Mouse (Mus musculus): ENCODE measurements around the gene Nemp1. TPM values are rescaled to one million over a fixed set of nuclear protein-coding genes. Genes with fewer than 3 reads are reported as not detected.

The Nemp1 gene
- 12.6 and 13.2 TPM in 2 replicates for polyA plus RNA-seq (2015; fragmentation: Nextera tagmentation; extraction: Ambion mirVana)

- Histone ChIP-seq H3K27ac (ENCODE audit: low read length) (peak within 1 kb of the TSS; percentile 100), H3K4me1 (replicated peaks; ENCODE audit: control insufficient read depth, insufficient read depth, low read length) (peaks cover 49% of the 10 kb centered on the region), H3K4me3 (ENCODE audit: low read length) (peak within 1 kb of the TSS; percentile 92), H3K27me3 (ENCODE audit: control insufficient read depth, insufficient read depth, low read depth, low read length) (no peaks in the 10 kb centered on the region), H3K9me3 (ENCODE audit: control insufficient read depth, low read length) (no peaks in the 10 kb centered on the region), H3K9ac (ENCODE audit: low read length) (peak within 1 kb of the TSS; percentile 97), H3K4me2 (ENCODE audit: low read depth, low read length) (peak within 1 kb of the TSS; percentile 80), H3K36me3 (ENCODE audit: control insufficient read depth, insufficient read depth, low read length) (peaks cover 6% of the 10 kb centered on the region)
- peak; percentile 71 for ATAC-seq (ENCODE audit: low read depth)
- WGBS, result under 1% methylated on average over 66 of the region's 73 CpGs
Observed at GRCm38 (mm10) chr10:127666501-127667268, at the start of gene Nemp1. Gene Nemp1, plus strand, starts transcription at chr10:127666901.

GRCm38 (mm10) chr10:127617294-127617693, 49.4 kb upstream of the Nemp1 start:
- Histone ChIP-seq H3K4me1 (replicated peaks; ENCODE audit: control insufficient read depth, insufficient read depth, low read length) (peaks cover 55% of the 10 kb centered on the region), H3K9ac (ENCODE audit: low read length) (peak overlapping the region; percentile 40), H3K27ac (ENCODE audit: low read length) (no peak overlapping the region; the same call in 1 of the 2 replicates), H3K27me3 (ENCODE audit: control insufficient read depth, insufficient read depth, low read depth, low read length) (no peaks in the 10 kb centered on the region), H3K36me3 (ENCODE audit: control insufficient read depth, insufficient read depth, low read length) (peaks cover 1% of the 10 kb centered on the region; the same call in 1 of the 2 replicates), H3K4me3 (ENCODE audit: low read length) (no peak overlapping the region), H3K9me3 (ENCODE audit: control insufficient read depth, low read length) (no peaks in the 10 kb centered on the region), H3K4me2 (ENCODE audit: low read depth, low read length) (peak overlapping the region; percentile 7; the same call in 1 of the 2 replicates)
- WGBS, result 29% methylated on average over 4 of the region's 4 CpGs
- no peak for ATAC-seq (ENCODE audit: low read depth)

- ATAC-seq (ENCODE audit: low read depth), result no peak
- 14% methylated on average over 6 of the region's 6 CpGs for WGBS
- peak overlapping the region; percentile 68; the same call in 1 of the 2 replicates for H3K4me3 ChIP-seq (ENCODE audit: low read length)
- peaks cover 55% of the 10 kb centered on the region for H3K4me1 ChIP-seq (replicated peaks; ENCODE audit: control insufficient read depth, insufficient read depth, low read length)
- peak overlapping the region; percentile 88 for H3K27ac ChIP-seq (ENCODE audit: low read length)
- H3K9ac ChIP-seq (ENCODE audit: low read length), result no peak overlapping the region; the same call in 1 of the 2 replicates
- H3K27me3 ChIP-seq (ENCODE audit: control insufficient read depth, insufficient read depth, low read depth, low read length), result no peaks in the 10 kb centered on the region
- peak overlapping the region; percentile 88 for H3K4me2 ChIP-seq (ENCODE audit: low read depth, low read length)
- H3K36me3 ChIP-seq (ENCODE audit: control insufficient read depth, insufficient read depth, low read length), result no peaks in the 10 kb centered on the region; the same call in 1 of the 2 replicates
- no peaks in the 10 kb centered on the region for H3K9me3 ChIP-seq (ENCODE audit: control insufficient read depth, low read length)
Observed at GRCm38 (mm10) chr10:127618173-127618572, 48.5 kb upstream of the Nemp1 start.

GRCm38 (mm10) chr10:127619119-127619721, 47.5 kb upstream of the Nemp1 start:
- Histone ChIP-seq H3K4me3 (ENCODE audit: low read length) (peak overlapping the region; percentile 68), H3K27ac (ENCODE audit: low read length) (peak overlapping the region; percentile 88), H3K9ac (ENCODE audit: low read length) (peak overlapping the region; percentile 78), H3K4me1 (replicated peaks; ENCODE audit: control insufficient read depth, insufficient read depth, low read length) (peaks cover 50% of the 10 kb centered on the region), H3K4me2 (ENCODE audit: low read depth, low read length) (peak overlapping the region; percentile 88), H3K36me3 (ENCODE audit: control insufficient read depth, insufficient read depth, low read length) (no peaks in the 10 kb centered on the region), H3K27me3 (ENCODE audit: control insufficient read depth, insufficient read depth, low read depth, low read length) (no peaks in the 10 kb centered on the region), H3K9me3 (ENCODE audit: control insufficient read depth, low read length) (no peaks in the 10 kb centered on the region)
- no peak for ATAC-seq (ENCODE audit: low read depth)
- 24% methylated on average over 8 of the region's 8 CpGs for WGBS

- Histone ChIP-seq H3K9me3 (ENCODE audit: control insufficient read depth, low read length) (no peaks in the 10 kb centered on the region), H3K4me1 (replicated peaks; ENCODE audit: control insufficient read depth, insufficient read depth, low read length) (peaks cover 43% of the 10 kb centered on the region), H3K9ac (ENCODE audit: low read length) (peak overlapping the region; percentile 78), H3K27ac (ENCODE audit: low read length) (peak overlapping the region; percentile 88), H3K4me3 (ENCODE audit: low read length) (peak overlapping the region; percentile 68), H3K36me3 (ENCODE audit: control insufficient read depth, insufficient read depth, low read length) (no peaks in the 10 kb centered on the region), H3K4me2 (ENCODE audit: low read depth, low read length) (peak overlapping the region; percentile 88), H3K27me3 (ENCODE audit: control insufficient read depth, insufficient read depth, low read depth, low read length) (no peaks in the 10 kb centered on the region)
- 8% methylated on average over 12 of the region's 12 CpGs for WGBS
- ATAC-seq (ENCODE audit: low read depth), result no peak
Observed at GRCm38 (mm10) chr10:127619941-127620405, 46.7 kb upstream of the Nemp1 start.

- WGBS, result under 1% methylated on average over 21 of the region's 32 CpGs
- H3K4me2 ChIP-seq (ENCODE audit: low read depth, low read length), result peak within 1 kb of the TSS; percentile 88
- H3K27me3 ChIP-seq (ENCODE audit: control insufficient read depth, insufficient read depth, low read depth, low read length), result no peaks in the 10 kb centered on the region
- H3K4me3 ChIP-seq (ENCODE audit: low read length), result peak within 1 kb of the TSS; percentile 68
- peak within 1 kb of the TSS; percentile 78 for H3K9ac ChIP-seq (ENCODE audit: low read length)
- peak within 1 kb of the TSS; percentile 99 for H3K27ac ChIP-seq (ENCODE audit: low read length)
- H3K4me1 ChIP-seq (replicated peaks; ENCODE audit: control insufficient read depth, insufficient read depth, low read length), result peaks cover 36% of the 10 kb centered on the region
- no peaks in the 10 kb centered on the region for H3K36me3 ChIP-seq (ENCODE audit: control insufficient read depth, insufficient read depth, low read length)
- ATAC-seq (ENCODE audit: low read depth), result peak; percentile 65
- H3K9me3 ChIP-seq (ENCODE audit: control insufficient read depth, low read length), result no peaks in the 10 kb centered on the region
Observed at GRCm38 (mm10) chr10:127620406-127621190, 46.1 kb upstream of the Nemp1 start, which contains the start of gene Lrp1. Gene Lrp1, minus strand, starts transcription at chr10:127621148.

- H3K27me3 ChIP-seq (ENCODE audit: control insufficient read depth, insufficient read depth, low read depth, low read length), result no peaks in the 10 kb centered on the region
- H3K4me2 ChIP-seq (ENCODE audit: low read depth, low read length), result peak overlapping the region; percentile 88
- H3K4me1 ChIP-seq (replicated peaks; ENCODE audit: control insufficient read depth, insufficient read depth, low read length), result peaks cover 28% of the 10 kb centered on the region
- peak overlapping the region; percentile 68 for H3K4me3 ChIP-seq (ENCODE audit: low read length)
- peak; percentile 92 for ATAC-seq (ENCODE audit: low read depth)
- no peaks in the 10 kb centered on the region for H3K36me3 ChIP-seq (ENCODE audit: control insufficient read depth, insufficient read depth, low read length)
- H3K27ac ChIP-seq (ENCODE audit: low read length), result peak overlapping the region; percentile 99
- H3K9me3 ChIP-seq (ENCODE audit: control insufficient read depth, low read length), result no peaks in the 10 kb centered on the region; the same call in 1 of the 2 replicates
- H3K9ac ChIP-seq (ENCODE audit: low read length), result peak overlapping the region; percentile 78
- WGBS, result under 1% methylated on average over 38 of the region's 39 CpGs
Observed at GRCm38 (mm10) chr10:127621191-127622056, 45.3 kb upstream of the Nemp1 start.

GRCm38 (mm10) chr10:127622057-127622392, 44.7 kb upstream of the Nemp1 start:
- Histone ChIP-seq H3K36me3 (ENCODE audit: control insufficient read depth, insufficient read depth, low read length) (no peaks in the 10 kb centered on the region), H3K9ac (ENCODE audit: low read length) (peak overlapping the region; percentile 78), H3K4me2 (ENCODE audit: low read depth, low read length) (peak overlapping the region; percentile 88), H3K27ac (ENCODE audit: low read length) (peak overlapping the region; percentile 99), H3K9me3 (ENCODE audit: control insufficient read depth, low read length) (peaks cover 4% of the 10 kb centered on the region; the same call in 1 of the 2 replicates), H3K4me3 (ENCODE audit: low read length) (peak overlapping the region; percentile 68), H3K4me1 (replicated peaks; ENCODE audit: control insufficient read depth, insufficient read depth, low read length) (peaks cover 22% of the 10 kb centered on the region), H3K27me3 (ENCODE audit: control insufficient read depth, insufficient read depth, low read depth, low read length) (no peaks in the 10 kb centered on the region)
- ATAC-seq (ENCODE audit: low read depth), result peak; percentile 41
- WGBS, result under 1% methylated on average over 13 of the region's 13 CpGs
